Mouse (Mus musculus): ENCODE measurements at regions not wholly inside any gene's neighbourhood (a gene's known extent, or its start where the extent isn't known, plus 50 kb on each side); places are given as distances from the start of the nearest gene placed in this dataset.

DNA sequence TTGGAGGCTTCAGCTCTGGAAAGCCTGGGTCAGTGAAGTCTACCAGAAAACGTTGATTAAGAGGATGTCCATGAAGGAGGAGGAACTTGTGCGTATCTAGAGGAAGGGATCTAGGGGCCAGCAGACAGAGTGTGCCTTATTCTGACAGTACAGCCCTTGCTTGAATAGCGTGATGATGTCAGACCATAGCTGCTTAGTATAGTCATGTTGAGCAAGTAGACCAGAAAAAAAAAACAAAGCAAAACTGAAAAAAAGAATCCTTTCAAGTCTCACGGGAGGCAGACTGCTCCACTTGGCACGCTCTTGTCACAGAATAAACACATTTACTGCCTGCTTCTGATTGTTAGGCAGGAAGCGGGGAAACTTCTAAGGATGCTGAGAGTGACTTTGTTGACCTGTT lies 290.7 kb downstream of the Rngtt start:
- TF ChIP-seq CTCF (IDR thresholded peaks at IDR 0.05; ENCODE audit: extremely low read depth, insufficient read length, insufficient replicate concordance, low read depth, low read length) (no peak), POLR2A (IDR thresholded peaks at IDR 0.05; ENCODE audit: low read depth, low read length) (no peak)

Measured in small intestine, adult 2 months (tissue).